In genomic region chr9:41272596-41272995, GRCm38 (mm10) we compare ENCODE assay signal across 9 mouse cellular contexts.
DNase-seq lines count a peak whose midpoint lies in the region; ATAC-seq and TF ChIP-seq lines count a peak whose summit lies in the region.
"Had no signal": no experiment of that assay in that cellular context is flagged by ENCODE, and none has a peak within 500 bp of the region (broad histone marks: within the 10 kb centered on the region; RNA-seq: fewer than 3 reads in every experiment).

No protein-coding gene starts in this region.

- 0 out of 2 replicates have a peak overlapping the region, but pooled peaks have one; percentile 20 for H3K27ac ChIP-seq in gastrocnemius, adult 2 months
- H3K27ac ChIP-seq in heart, embryonic 12.5 days (ENCODE audit: poor library complexity, severe bottlenecking), result peak overlapping the region; percentile 47; the same call in 1 of the 2 replicates
- H3K27ac ChIP-seq in limb, embryonic 14.5 days (replicated peaks; ENCODE audit: low read depth, low read length), result peak overlapping the region; percentile 40
- H3K27ac ChIP-seq: macrophage had no signal

- peak overlapping the region; percentile 91 for H3K4me2 ChIP-seq in heart, embryonic 12.5 days
- peak overlapping the region; percentile 51 for H3K4me2 ChIP-seq in limb, embryonic 14.5 days (replicated peaks; ENCODE audit: low read depth, low read length, severe bottlenecking)

- no peaks in the 10 kb centered on the region for H3K36me3 ChIP-seq in heart, embryonic 12.5 days
- H3K36me3 ChIP-seq in limb, embryonic 14.5 days (ENCODE audit: control insufficient read depth, insufficient read depth, low read length), result no peaks in the 10 kb centered on the region

- no peak overlapping the region for H3K9ac ChIP-seq in heart, embryonic 12.5 days
- H3K9ac ChIP-seq in limb, embryonic 14.5 days (ENCODE audit: low read depth, low read length, severe bottlenecking), result peak overlapping the region; percentile 57

- no peak for DNase-seq in gastrocnemius, adult 2 months
- no peak for DNase-seq in gastrocnemius, postnatal 4 days (ENCODE audit: low spot score in 2 of 2)
- peak; percentile 6 for DNase-seq in NIH3T3 (ENCODE audit: low read depth)
- DNase-seq in limb, embryonic 14.5 days (ENCODE audit: low spot score), result no peak
- DNase-seq in layer of hippocampus, postnatal 14 days (ENCODE audit: low spot score in 2 of 2), result no peak
- DNase-seq in frontal cortex, postnatal 36 days (ENCODE audit: low spot score in 2 of 2), result no peak

- TF ChIP-seq POLR2A in limb, embryonic 14.5 days (IDR thresholded peaks at IDR 0.05; ENCODE audit: borderline replicate concordance, extremely low read depth, insufficient read depth, insufficient read length), result no peak

- H3K4me1 ChIP-seq in heart, embryonic 12.5 days (replicated peaks), result 0 out of 2 replicates have a peak, but pooled peaks cover 5% of the 10 kb centered on the region
- H3K4me1 ChIP-seq in limb, embryonic 14.5 days (ENCODE audit: control insufficient read depth, insufficient read depth, low read length), result peaks cover 8% of the 10 kb centered on the region; the same call in 1 of the 2 replicates

- ATAC-seq in heart, embryonic 12.5 days (ENCODE audit: insufficient number of reproducible peaks, low FRiP score), result no peak
- ATAC-seq in limb, embryonic 14.5 days (ENCODE audit: low FRiP score, low read depth), result no peak
- ATAC-seq in monocyte, adult 5-6 weeks (replicated peaks; ENCODE audit: insufficient number of reproducible peaks, low FRiP score, low TSS enrichment, poor library complexity, severe bottlenecking), result no peak

- peaks cover 6% of the 10 kb centered on the region; the same call in 1 of the 2 replicates for H3K9me3 ChIP-seq in heart, embryonic 12.5 days (replicated peaks)
- H3K9me3 ChIP-seq in limb, embryonic 14.5 days (ENCODE audit: control insufficient read depth, low read length), result no peaks in the 10 kb centered on the region

- H3K27me3 ChIP-seq in heart, embryonic 12.5 days (replicated peaks), result 0 out of 2 replicates have a peak, but pooled peaks cover 3% of the 10 kb centered on the region
- no peaks in the 10 kb centered on the region for H3K27me3 ChIP-seq in limb, embryonic 14.5 days (ENCODE audit: control insufficient read depth, insufficient read depth, low read length)

- intact Hi-C loops in gastrocnemius, adult 2 months (cut with DNase I), result no loop called here

- H3K4me3 ChIP-seq in gastrocnemius, adult 2 months, result no peak overlapping the region; the same call in 1 of the 2 replicates
- H3K4me3 ChIP-seq in heart, embryonic 12.5 days, result peak overlapping the region; percentile 51
- H3K4me3 ChIP-seq in limb, embryonic 14.5 days (replicated peaks; ENCODE audit: low read length), result peak overlapping the region; percentile 38

- no peak for TF ChIP-seq CTCF in gastrocnemius, adult 2 months (IDR thresholded peaks at IDR 0.05)

- WGBS in heart, embryonic 12.5 days, result 20% methylated on average over 6 of the region's 6 CpGs
- WGBS in limb, embryonic 14.5 days, result 17% methylated on average over 6 of the region's 6 CpGs
